Mouse (Mus musculus) cerebellum, adult 2 months (tissue): Measurements from ENCODE around the gene Hprt.

Experiments
- CTCF ChIP-seq: fragments of 200-500 bp; IDR thresholded peaks from 2 replicates; pipeline ENCODE4 v1.5.1; 2011; ENCODE audit warnings: low read depth, mild to moderate bottlenecking, control low read depth, low read length, moderate library complexity, borderline replicate concordance; ENCODE audit not compliant: insufficient read depth
- POLR2A ChIP-seq: fragments of 200-500 bp; IDR thresholded peaks from 2 replicates; pipeline ENCODE4 v1.6.1; 2011; ENCODE audit warnings: low read length, control low read depth, borderline replicate concordance; ENCODE audit not compliant: insufficient read depth

DNA sequence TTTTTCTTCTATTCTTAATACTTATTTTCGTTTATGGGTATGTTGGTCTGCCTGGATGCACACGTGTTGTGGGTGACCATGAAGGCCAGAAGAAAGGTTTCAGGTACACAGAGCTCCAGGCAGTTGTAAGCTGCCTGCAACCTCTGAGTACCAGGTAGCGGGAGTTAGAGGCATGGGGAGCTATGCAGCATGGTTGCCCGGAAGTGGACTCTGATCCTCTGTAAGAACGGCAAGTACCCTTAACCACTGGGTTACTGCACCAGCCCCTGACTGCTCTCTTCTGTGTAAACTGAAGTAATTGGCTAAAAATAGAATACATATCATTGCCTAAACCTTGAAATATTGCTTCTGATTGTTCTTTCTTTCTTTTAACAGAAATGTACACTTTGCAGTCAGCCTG lies 42.4 kb upstream of the Hprt start:
- TF ChIP-seq POLR2A (no peak), CTCF (no peak)
